ENCODE assay signal across 24 mouse cellular contexts in the genomic region with DNA sequence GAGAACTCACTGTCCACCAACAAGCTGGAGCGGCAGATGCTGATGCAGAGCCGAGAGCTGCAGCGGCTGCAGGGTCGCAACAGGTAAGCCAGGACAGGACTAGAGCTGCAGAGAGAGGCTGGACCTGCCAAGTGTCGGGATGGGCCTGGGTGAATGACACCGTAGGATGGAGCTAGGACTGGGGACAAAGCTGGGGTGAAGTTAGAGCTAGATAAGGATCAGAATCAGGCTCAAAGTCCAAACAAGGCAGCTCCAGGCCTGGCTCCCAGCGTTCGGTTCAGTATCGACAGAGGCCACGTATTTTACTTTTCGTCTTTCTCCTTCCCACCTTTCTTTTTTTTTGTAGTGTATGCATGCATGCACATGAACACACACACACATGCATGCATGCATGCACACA. TPM values are rescaled to one million over a fixed set of nuclear protein-coding genes. Genes with fewer than 3 reads are reported as not detected.
"Had no signal": no experiment of that assay in that cellular context is flagged by ENCODE, and none has a peak within 500 bp of the region (broad histone marks: within the 10 kb centered on the region; RNA-seq: fewer than 3 reads in every experiment).

No protein-coding gene starts in this region.

- H3K9ac ChIP-seq: liver, embryonic 14.5 days; lung, embryonic 15.5 days; midbrain, embryonic 13.5 days; midbrain, embryonic 15.5 days; neural tube, embryonic 12.5 days; stomach, embryonic 15.5 days had no signal

- H3K4me3 ChIP-seq: lung, embryonic 15.5 days; midbrain, embryonic 13.5 days; midbrain, embryonic 15.5 days; neural tube, embryonic 12.5 days; stomach, embryonic 15.5 days had no signal

- H3K9me3 ChIP-seq: lung, embryonic 15.5 days; midbrain, embryonic 13.5 days; midbrain, embryonic 15.5 days; neural tube, embryonic 12.5 days; stomach, embryonic 15.5 days had no signal

- H3K36me3 ChIP-seq: lung, embryonic 15.5 days; midbrain, embryonic 13.5 days; midbrain, embryonic 15.5 days; neural tube, embryonic 12.5 days; stomach, embryonic 15.5 days had no signal

- H3K4me2 ChIP-seq: lung, embryonic 15.5 days; midbrain, embryonic 11.5 days; midbrain, embryonic 13.5 days; midbrain, embryonic 15.5 days; neural tube, embryonic 12.5 days; stomach, embryonic 15.5 days had no signal

- H3K27ac ChIP-seq: liver, embryonic 14.5 days; lung, embryonic 15.5 days; macrophage; midbrain, embryonic 13.5 days; midbrain, embryonic 15.5 days; neural tube, embryonic 12.5 days; stomach, embryonic 15.5 days; stomach, postnatal 0 days had no signal

- DNase-seq: lung, adult 2 months; lung, postnatal 14 days; lung, postnatal 36 days; retina, postnatal 1 day; right cerebral cortex, adult 18-20 months; right cerebral cortex, postnatal 25 days; right cerebral cortex, postnatal 4 days; spleen, adult 18-20 months; thymus, adult 2 months; thymus, postnatal 25 days; thymus, postnatal 4 days had no signal

- ATAC-seq: lung, postnatal 0 days; midbrain, embryonic 13.5 days; midbrain, embryonic 15.5 days had no signal

- H3K4me1 ChIP-seq: midbrain, embryonic 13.5 days; midbrain, embryonic 15.5 days; neural tube, embryonic 12.5 days; stomach, embryonic 15.5 days had no signal

- H3K27me3 ChIP-seq: lung, embryonic 15.5 days; midbrain, embryonic 13.5 days; midbrain, embryonic 15.5 days; neural tube, embryonic 12.5 days; stomach, embryonic 15.5 days had no signal

RNA-seq across cellular contexts. Expression of a gene that starts 16.1 kb away (rescaled TPM):
- total RNA-seq: megakaryocyte progenitor cell, adult 5-6 weeks; monocyte, adult 5-6 weeks; neutrophil, adult 5-6 weeks had no signal
- polyA plus RNA-seq: macrophage had no signal
